Mouse (Mus musculus): ENCODE measurements around the gene Ifitm2. TPM values are rescaled to one million over a fixed set of nuclear protein-coding genes. Genes with fewer than 3 reads are reported as not detected.
"Not testable (repeated sequence)": the region's sequence is repeated elsewhere in the genome, so short reads cannot be mapped to it uniquely, and the experiment has no call there.

Gene Ifitm2
- polyA plus RNA-seq, 1 experiment from 2014 or later: 290 TPM

- no peak overlapping the region for H3K4me3 ChIP-seq (ENCODE audit: low read depth, low read length)
- H3K4me1 ChIP-seq (replicated peaks; ENCODE audit: control insufficient read depth, insufficient read depth, low read length): peaks cover 2% of the 10 kb centered on the region; the same call in 1 of the 2 replicates
- no peak for ATAC-seq (ENCODE audit: low FRiP score)
- no peak overlapping the region for H3K4me2 ChIP-seq (replicated peaks; ENCODE audit: low read depth, low read length)
- no peaks in the 10 kb centered on the region for H3K9me3 ChIP-seq (ENCODE audit: control insufficient read depth, low read length)
- DNase-seq (ENCODE audit: low spot score): no peak
- no peaks in the 10 kb centered on the region for H3K27me3 ChIP-seq (ENCODE audit: control insufficient read depth, insufficient read depth, low read length)
- no peak overlapping the region for H3K27ac ChIP-seq (ENCODE audit: low read depth, low read length)
- H3K36me3 ChIP-seq (ENCODE audit: control insufficient read depth, insufficient read depth, low read length): no peaks in the 10 kb centered on the region
- no peak overlapping the region for H3K9ac ChIP-seq (ENCODE audit: low read depth, low read length)
- 13% methylated on average over 14 of the region's 14 CpGs for WGBS
These were observed 17.8 kb upstream of the Ifitm2 start for GRCm38 (mm10) chr7:140973396-140974165.

- H3K27ac ChIP-seq (ENCODE audit: low read depth, low read length): no peak overlapping the region
- 88% methylated on average over 8 of the region's 8 CpGs for WGBS
- no peak overlapping the region for H3K9ac ChIP-seq (ENCODE audit: low read depth, low read length)
- ATAC-seq (ENCODE audit: low FRiP score) (no peak), DNase-seq (ENCODE audit: low spot score) (no peak)
- no peaks in the 10 kb centered on the region for H3K36me3 ChIP-seq (ENCODE audit: control insufficient read depth, insufficient read depth, low read length)
- H3K4me3 ChIP-seq (ENCODE audit: low read depth, low read length): no peak overlapping the region
- H3K9me3 ChIP-seq (ENCODE audit: control insufficient read depth, low read length): no peaks in the 10 kb centered on the region
- peaks cover 2% of the 10 kb centered on the region; the same call in 1 of the 2 replicates for H3K4me1 ChIP-seq (replicated peaks; ENCODE audit: control insufficient read depth, insufficient read depth, low read length)
- no peaks in the 10 kb centered on the region for H3K27me3 ChIP-seq (ENCODE audit: control insufficient read depth, insufficient read depth, low read length)
- no peak overlapping the region for H3K4me2 ChIP-seq (replicated peaks; ENCODE audit: low read depth, low read length)
These were observed 15.8 kb upstream of the Ifitm2 start for GRCm38 (mm10) chr7:140971479-140972171.

GRCm38 (mm10) chr7:140970931-140971330 lies 15.1 kb upstream of the Ifitm2 start:
- Histone ChIP-seq H3K36me3 (ENCODE audit: control insufficient read depth, insufficient read depth, low read length) (no peaks in the 10 kb centered on the region), H3K4me2 (replicated peaks; ENCODE audit: low read depth, low read length) (no peak overlapping the region), H3K9ac (ENCODE audit: low read depth, low read length) (no peak overlapping the region), H3K9me3 (ENCODE audit: control insufficient read depth, low read length) (no peaks in the 10 kb centered on the region), H3K4me1 (replicated peaks; ENCODE audit: control insufficient read depth, insufficient read depth, low read length) (peaks cover 2% of the 10 kb centered on the region; the same call in 1 of the 2 replicates), H3K4me3 (ENCODE audit: low read depth, low read length) (no peak overlapping the region), H3K27me3 (ENCODE audit: control insufficient read depth, insufficient read depth, low read length) (no peaks in the 10 kb centered on the region), H3K27ac (ENCODE audit: low read depth, low read length) (no peak overlapping the region)
- ATAC-seq (ENCODE audit: low FRiP score) (no peak), DNase-seq (ENCODE audit: low spot score) (no peak)
- WGBS: 50% methylated on average over 7 of the region's 7 CpGs

DNA sequence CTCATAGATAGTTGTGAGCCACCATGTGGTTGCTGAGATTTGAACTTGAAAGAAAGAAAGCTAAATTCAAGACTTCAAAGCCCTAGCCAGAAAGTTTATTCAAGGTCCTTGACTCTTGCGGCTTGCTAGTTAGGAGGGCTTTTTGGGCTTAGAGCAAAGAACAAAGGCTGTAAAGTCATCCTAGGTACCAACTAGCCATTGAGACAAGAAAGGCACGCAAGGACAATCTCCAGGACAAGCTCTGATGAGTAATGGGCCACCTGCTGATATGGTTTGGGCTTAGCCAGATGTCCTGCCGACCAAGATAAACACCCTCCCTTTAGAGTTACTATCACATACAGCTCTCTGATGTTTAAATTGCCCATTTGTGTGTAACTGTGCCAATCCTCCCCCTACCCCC lies 12.9 kb upstream of the Ifitm2 start:
- not testable (repeated sequence) for DNase-seq (ENCODE audit: low spot score); H3K36me3 ChIP-seq (ENCODE audit: control insufficient read depth, insufficient read depth, low read length); H3K4me3 ChIP-seq (ENCODE audit: low read depth, low read length); H3K4me1 ChIP-seq (replicated peaks; ENCODE audit: control insufficient read depth, insufficient read depth, low read length); H3K9me3 ChIP-seq (ENCODE audit: control insufficient read depth, low read length); H3K27me3 ChIP-seq (ENCODE audit: control insufficient read depth, insufficient read depth, low read length); H3K9ac ChIP-seq (ENCODE audit: low read depth, low read length); ATAC-seq (ENCODE audit: low FRiP score); H3K4me2 ChIP-seq (replicated peaks; ENCODE audit: low read depth, low read length); H3K27ac ChIP-seq (ENCODE audit: low read depth, low read length)
- WGBS: 11% methylated on average over 3 of the region's 3 CpGs

GRCm38 (mm10) chr7:140967862-140968591 lies 12.2 kb upstream of the Ifitm2 start:
- Histone ChIP-seq H3K4me3 (ENCODE audit: low read depth, low read length) (no peak overlapping the region), H3K27me3 (ENCODE audit: control insufficient read depth, insufficient read depth, low read length) (no peaks in the 10 kb centered on the region), H3K9ac (ENCODE audit: low read depth, low read length) (no peak overlapping the region), H3K4me2 (replicated peaks; ENCODE audit: low read depth, low read length) (no peak overlapping the region), H3K36me3 (ENCODE audit: control insufficient read depth, insufficient read depth, low read length) (no peaks in the 10 kb centered on the region), H3K27ac (ENCODE audit: low read depth, low read length) (no peak overlapping the region), H3K9me3 (ENCODE audit: control insufficient read depth, low read length) (no peaks in the 10 kb centered on the region), H3K4me1 (replicated peaks; ENCODE audit: control insufficient read depth, insufficient read depth, low read length) (no peaks in the 10 kb centered on the region)
- DNase-seq (ENCODE audit: low spot score): no peak
- 8% methylated on average over 14 of the region's 14 CpGs for WGBS
- no peak for ATAC-seq (ENCODE audit: low FRiP score)

GRCm38 (mm10) chr7:140966921-140967320 lies 11.1 kb upstream of the Ifitm2 start, which contains the start of gene Ifitm1:
Gene Ifitm1 (plus strand): TSS chr7:140967221.
- H3K36me3 ChIP-seq (ENCODE audit: control insufficient read depth, insufficient read depth, low read length): no peaks in the 10 kb centered on the region
- H3K4me1 ChIP-seq (replicated peaks; ENCODE audit: control insufficient read depth, insufficient read depth, low read length): no peaks in the 10 kb centered on the region
- 89% methylated on average over 4 of the region's 4 CpGs for WGBS
- no peak within 1 kb of the TSS for H3K4me3 ChIP-seq (ENCODE audit: low read depth, low read length)
- H3K27ac ChIP-seq (ENCODE audit: low read depth, low read length): no peak within 1 kb of the TSS
- H3K9me3 ChIP-seq (ENCODE audit: control insufficient read depth, low read length): no peaks in the 10 kb centered on the region
- no peak within 1 kb of the TSS for H3K9ac ChIP-seq (ENCODE audit: low read depth, low read length)
- no peaks in the 10 kb centered on the region for H3K27me3 ChIP-seq (ENCODE audit: control insufficient read depth, insufficient read depth, low read length)
- H3K4me2 ChIP-seq (replicated peaks; ENCODE audit: low read depth, low read length): no peak within 1 kb of the TSS
- no peak for DNase-seq (ENCODE audit: low spot score)
- no peak for ATAC-seq (ENCODE audit: low FRiP score)

GRCm38 (mm10) chr7:140962733-140963132 lies 6.9 kb upstream of the Ifitm2 start:
- no peak for DNase-seq (ENCODE audit: low spot score)
- H3K9ac ChIP-seq (ENCODE audit: low read depth, low read length): no peak overlapping the region
- no peak overlapping the region for H3K4me3 ChIP-seq (ENCODE audit: low read depth, low read length)
- no peak for ATAC-seq (ENCODE audit: low FRiP score)
- no peaks in the 10 kb centered on the region for H3K36me3 ChIP-seq (ENCODE audit: control insufficient read depth, insufficient read depth, low read length)
- no peaks in the 10 kb centered on the region for H3K27me3 ChIP-seq (ENCODE audit: control insufficient read depth, insufficient read depth, low read length)
- H3K9me3 ChIP-seq (ENCODE audit: control insufficient read depth, low read length): no peaks in the 10 kb centered on the region
- H3K27ac ChIP-seq (ENCODE audit: low read depth, low read length): no peak overlapping the region
- no peak overlapping the region for H3K4me2 ChIP-seq (replicated peaks; ENCODE audit: low read depth, low read length)
- H3K4me1 ChIP-seq (replicated peaks; ENCODE audit: control insufficient read depth, insufficient read depth, low read length): no peaks in the 10 kb centered on the region
- WGBS: 58% methylated on average over 2 of the region's 2 CpGs

DNA sequence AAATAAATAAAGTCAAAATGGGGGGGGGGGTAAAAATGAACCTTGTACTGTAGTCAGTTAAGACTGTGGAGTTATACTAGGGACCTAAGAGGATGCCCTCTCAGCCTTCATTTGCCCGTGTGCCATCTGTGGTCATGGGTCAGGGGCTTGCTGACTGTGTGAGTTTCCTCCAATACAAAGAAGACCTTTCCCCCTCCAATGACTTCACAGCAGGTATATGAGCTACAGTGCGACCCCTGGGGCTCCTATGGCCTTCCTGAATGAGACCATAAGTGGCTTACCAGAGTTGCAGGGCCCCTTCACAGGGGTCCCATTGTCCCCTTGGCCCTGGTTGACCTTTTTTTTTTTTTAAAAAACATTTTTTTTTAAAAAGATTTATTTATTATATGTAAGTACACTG lies 5.6 kb upstream of the Ifitm2 start:
- no peak overlapping the region for H3K9ac ChIP-seq (ENCODE audit: low read depth, low read length)
- no peaks in the 10 kb centered on the region for H3K9me3 ChIP-seq (ENCODE audit: control insufficient read depth, low read length)
- no peak overlapping the region for H3K27ac ChIP-seq (ENCODE audit: low read depth, low read length)
- no peak for DNase-seq (ENCODE audit: low spot score)
- H3K27me3 ChIP-seq (ENCODE audit: control insufficient read depth, insufficient read depth, low read length): no peaks in the 10 kb centered on the region
- no peak overlapping the region for H3K4me3 ChIP-seq (ENCODE audit: low read depth, low read length)
- 62% methylated on average over 2 of the region's 2 CpGs for WGBS
- H3K4me2 ChIP-seq (replicated peaks; ENCODE audit: low read depth, low read length): no peak overlapping the region
- ATAC-seq (ENCODE audit: low FRiP score): no peak
- no peaks in the 10 kb centered on the region for H3K4me1 ChIP-seq (replicated peaks; ENCODE audit: control insufficient read depth, insufficient read depth, low read length)
- no peaks in the 10 kb centered on the region for H3K36me3 ChIP-seq (ENCODE audit: control insufficient read depth, insufficient read depth, low read length)

Measured in hindbrain, embryonic 11.5 days (tissue).